Mouse (Mus musculus) adrenal gland, adult (tissue): ENCODE measurements around the gene Zdhhc1.

Source experiments
- DNase-seq, 2 experiments: peaks; one replicate each; pipeline ENCODE4 v3.0.0; 2022 to 2023; ENCODE audit warnings: low spot score in 1 of 2; ENCODE audit not compliant: inconsistent age in 2 of 2

Gene Zdhhc1

GRCm38 (mm10) chr8:105481013-105481412, 15.7 kb downstream of the Zdhhc1 start:
- no peak for DNase-seq

DNA sequence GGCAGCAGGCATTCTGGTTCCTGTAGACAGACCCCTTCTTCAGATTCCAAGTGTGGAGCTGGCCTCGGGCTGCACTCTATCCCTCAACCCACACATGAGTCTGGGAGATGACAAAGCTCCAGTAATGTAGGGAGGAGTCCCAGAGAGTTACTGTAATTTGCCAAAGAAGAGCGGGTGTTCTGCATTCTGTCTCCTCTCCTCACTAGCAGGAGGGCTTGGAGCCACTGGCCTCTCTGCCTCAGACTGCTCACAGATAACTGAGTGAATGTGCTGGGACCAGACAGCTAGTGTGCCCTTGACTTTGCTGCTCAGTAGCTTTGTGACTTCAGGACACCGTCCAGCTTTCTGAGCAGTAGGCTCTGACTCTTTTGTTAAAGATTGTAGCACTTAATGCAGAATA, 18.9 kb downstream of the Zdhhc1 start:
- no peak for DNase-seq

- DNase-seq: peak in 1 of 2 experiments; percentile 80
Observed at GRCm38 (mm10) chr8:105476628-105477413, 19.9 kb downstream of the Zdhhc1 start.

GRCm38 (mm10) chr8:105476161-105476560, 20.5 kb downstream of the Zdhhc1 start:
- peak in 1 of 2 experiments; percentile 19 for DNase-seq

GRCm38 (mm10) chr8:105475742-105476141, 21.0 kb downstream of the Zdhhc1 start:
- DNase-seq: no peak

DNA sequence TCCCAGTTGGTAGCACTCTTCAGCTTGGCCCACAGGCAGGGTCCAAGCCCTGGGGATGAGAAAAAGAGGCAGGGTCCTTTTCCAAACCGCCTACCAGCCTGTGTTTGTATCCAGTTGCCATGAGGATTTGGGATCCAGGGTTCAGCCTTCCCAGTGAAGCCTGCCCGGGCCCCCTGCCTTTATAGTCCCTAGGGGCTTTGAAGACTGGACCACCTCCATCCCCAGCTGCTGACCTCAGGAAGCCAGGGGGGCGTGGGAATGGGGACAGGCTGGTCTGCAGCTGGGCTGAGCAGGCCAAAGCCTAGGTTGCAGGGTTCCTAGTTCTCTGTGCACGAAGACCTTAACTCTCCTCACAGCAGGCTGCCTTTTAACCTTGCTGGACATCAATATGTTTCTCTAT, 21.4 kb downstream of the Zdhhc1 start:
- DNase-seq: peak in 1 of 2 experiments; percentile 25

DNA sequence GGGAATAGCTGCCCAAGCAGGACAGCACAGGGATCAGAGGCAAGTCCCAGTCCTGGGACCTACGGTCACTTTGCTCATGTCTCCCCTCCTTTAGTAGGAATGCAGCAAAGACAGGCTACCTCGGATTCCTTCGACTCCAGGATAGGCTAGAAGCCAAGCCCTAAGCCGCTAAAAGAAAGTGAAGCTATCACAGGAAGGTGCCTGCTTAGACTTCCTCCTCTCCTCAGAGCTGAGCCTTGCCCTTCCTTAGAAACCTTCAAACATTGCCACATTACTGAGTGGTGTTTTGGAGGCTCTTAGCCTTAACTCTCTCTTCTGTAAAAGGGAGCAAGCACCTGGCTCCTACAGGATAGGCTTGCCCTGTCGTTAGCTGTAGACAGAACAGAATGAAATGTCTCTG, 22.0 kb downstream of the Zdhhc1 start:
- DNase-seq: no peak

GRCm38 (mm10) chr8:105473816-105474606, 22.7 kb downstream of the Zdhhc1 start:
- peak in 1 of 2 experiments; percentile 53 for DNase-seq

DNA sequence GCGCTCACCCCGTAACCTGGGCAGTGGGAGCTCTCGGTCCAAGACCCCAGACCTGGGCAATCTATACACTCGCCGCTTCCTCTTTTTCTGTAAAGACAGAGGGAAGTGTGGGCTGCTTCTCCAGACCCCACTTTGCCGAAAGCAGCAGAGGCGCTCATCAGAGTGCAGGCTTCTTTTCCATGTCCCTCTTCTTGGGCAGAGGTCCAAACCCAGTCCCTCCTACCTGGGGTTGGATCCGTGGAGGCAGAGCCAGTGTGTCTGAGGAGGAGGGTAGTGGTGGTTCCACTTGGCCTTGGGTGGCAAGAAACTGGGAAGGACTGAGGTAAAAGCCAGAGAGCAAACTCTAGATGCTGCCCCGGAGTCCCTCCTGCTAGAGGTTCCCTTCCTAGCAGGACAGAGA, 23.7 kb downstream of the Zdhhc1 start:
- DNase-seq: peak in 1 of 2 experiments; percentile 22

GRCm38 (mm10) chr8:105472414-105472932, 24.2 kb downstream of the Zdhhc1 start:
- DNase-seq: peak in 1 of 2 experiments; percentile 31

- peak; percentile 93 to 96 for DNase-seq
Observed at GRCm38 (mm10) chr8:105471314-105472015, 25.2 kb downstream of the Zdhhc1 start, which contains the start of gene Tppp3. Gene Tppp3 (minus strand): TSS chr8:105471526.

DNA sequence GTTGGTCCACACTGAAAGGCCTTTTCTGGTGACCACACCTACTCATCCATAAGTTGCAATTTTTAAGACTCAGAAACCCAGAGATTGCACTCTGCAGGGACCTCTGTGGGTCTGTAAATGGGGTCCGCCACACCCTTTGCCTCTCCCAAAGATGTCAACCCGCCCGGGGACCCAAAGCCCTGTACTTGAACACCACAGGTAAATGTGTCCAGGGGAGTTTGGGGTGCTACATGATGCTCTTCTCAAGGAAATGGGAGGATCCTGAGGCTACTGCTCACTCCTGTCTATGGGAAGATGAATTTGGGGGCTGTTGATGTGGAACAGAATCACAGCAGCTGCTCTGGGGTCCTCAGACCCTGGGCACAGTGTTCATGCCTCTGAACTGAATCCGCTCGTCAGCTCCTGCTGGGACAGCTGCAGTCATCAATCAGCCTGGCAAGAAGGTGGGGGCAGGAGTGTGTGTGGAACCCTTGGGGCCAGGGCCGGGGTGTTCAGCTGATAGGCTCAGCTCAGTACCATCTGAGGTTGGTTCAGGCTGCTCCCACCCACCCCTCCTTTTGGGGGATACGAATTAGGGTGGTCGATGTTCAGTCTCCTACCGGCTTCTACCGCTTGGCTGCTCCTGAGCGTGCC, 25.9 kb downstream of the Zdhhc1 start:
- peak in 1 of 2 experiments; percentile 43 for DNase-seq

- no peak for DNase-seq
Observed at GRCm38 (mm10) chr8:105470262-105470661, 26.4 kb downstream of the Zdhhc1 start.

GRCm38 (mm10) chr8:105469816-105470215, 26.9 kb downstream of the Zdhhc1 start:
- peak in 1 of 2 experiments; percentile 33 for DNase-seq

DNA sequence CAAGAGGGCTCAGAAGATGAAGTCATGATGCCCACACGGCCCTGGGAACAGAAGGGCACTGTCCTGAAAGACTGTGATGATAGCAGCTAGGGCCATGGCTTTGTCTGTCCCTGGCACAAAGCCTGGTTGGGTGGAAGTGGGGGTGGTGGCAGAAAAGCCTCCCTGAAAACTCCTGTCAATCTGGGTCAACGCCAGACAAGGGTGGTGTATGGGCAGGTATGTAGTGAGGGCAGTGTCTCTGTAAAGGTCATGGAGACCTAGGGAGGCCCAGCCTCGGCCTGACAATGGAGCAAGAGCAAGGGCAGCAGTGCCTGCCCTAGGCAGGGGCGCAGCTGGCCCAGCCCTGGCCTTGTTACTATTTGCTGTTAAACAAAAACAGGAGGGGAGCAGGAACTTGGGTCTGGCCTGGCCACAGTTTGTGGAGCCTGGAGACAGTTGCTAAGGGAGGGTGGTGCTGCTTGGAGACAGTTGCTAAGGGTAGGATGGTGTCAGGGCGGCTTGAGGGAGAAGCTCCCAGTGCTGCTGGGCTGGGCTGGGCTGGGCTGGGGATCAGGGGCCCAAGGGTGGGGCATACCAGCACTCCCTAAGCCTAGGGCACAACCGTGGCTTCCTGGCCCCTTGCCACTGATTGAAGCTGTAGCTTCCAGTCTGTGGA, 27.5 kb downstream of the Zdhhc1 start:
- DNase-seq: peak in 1 of 2 experiments; percentile 52

DNA sequence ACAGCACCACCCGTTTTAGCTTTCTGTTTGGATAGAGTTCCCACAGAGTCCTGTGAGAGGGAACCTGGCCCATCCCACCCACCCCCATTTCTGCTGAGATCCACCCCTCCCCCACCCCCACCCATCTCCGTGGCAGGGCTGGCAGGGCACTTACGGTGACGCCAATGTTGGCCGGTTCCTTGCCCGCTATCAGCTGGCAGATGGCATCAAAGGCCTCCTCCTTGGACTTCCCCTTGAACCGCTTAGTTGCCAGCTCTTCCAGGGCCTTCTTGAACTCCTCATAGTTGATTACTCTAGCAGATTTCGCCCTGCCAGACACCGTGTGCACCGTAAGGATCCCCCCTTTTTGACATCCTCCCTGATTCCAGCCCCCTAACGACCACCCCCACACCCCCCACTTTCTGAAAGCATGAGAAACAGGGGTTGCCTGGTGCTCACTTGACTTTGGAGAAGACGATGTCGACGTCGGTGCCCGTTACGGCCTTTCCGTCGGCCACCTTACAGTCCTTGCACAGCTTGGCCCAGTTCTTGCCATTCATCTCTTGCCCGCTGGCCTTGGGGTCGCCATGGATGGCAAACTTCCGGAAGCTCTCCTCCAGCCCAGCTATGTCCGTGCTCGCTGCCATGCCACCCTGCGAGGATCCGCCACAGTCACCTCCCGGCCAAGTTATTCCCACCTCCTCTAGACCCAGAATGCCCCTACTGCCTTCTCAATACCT, 28.5 kb downstream of the Zdhhc1 start:
- DNase-seq: no peak

GRCm38 (mm10) chr8:105467396-105467985, 29.2 kb downstream of the Zdhhc1 start:
- no peak for DNase-seq

- peak in 1 of 2 experiments; percentile 36 for DNase-seq
Observed at GRCm38 (mm10) chr8:105466700-105467291, 29.9 kb downstream of the Zdhhc1 start.

- no peak for DNase-seq
Observed at GRCm38 (mm10) chr8:105466246-105466645, 30.5 kb downstream of the Zdhhc1 start.
